Mouse (Mus musculus): ENCODE data around the gene Rmnd5a. TPM values are rescaled to one million over a fixed set of nuclear protein-coding genes. Genes with fewer than 3 reads are reported as not detected.

Rmnd5a gene
- total RNA-seq, 2 experiments from 2014 or later: 66.8 to 74.7 TPM

- DNase-seq: no peak
Measured at GRCm38 (mm10) chr6:71442130-71442529, 1.7 kb upstream of the Rmnd5a start.

DNA sequence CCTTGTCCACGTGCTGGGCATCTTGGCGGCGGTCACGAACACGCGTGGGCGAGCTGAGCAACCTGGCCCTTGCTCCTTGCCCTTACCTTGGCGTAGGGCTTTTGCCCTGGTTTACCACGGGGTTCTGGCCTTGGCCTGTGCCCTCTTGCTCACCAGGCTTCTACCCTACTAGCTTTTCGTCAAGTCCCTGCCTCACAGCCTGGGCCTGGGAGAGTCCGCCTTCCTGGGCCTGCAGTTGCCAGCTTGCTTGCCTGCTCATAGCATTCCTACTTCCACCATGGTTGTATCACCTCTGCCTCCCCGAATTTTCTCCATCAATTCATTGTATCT, 779 bp upstream of the Rmnd5a start:
- no peak for DNase-seq

DNA sequence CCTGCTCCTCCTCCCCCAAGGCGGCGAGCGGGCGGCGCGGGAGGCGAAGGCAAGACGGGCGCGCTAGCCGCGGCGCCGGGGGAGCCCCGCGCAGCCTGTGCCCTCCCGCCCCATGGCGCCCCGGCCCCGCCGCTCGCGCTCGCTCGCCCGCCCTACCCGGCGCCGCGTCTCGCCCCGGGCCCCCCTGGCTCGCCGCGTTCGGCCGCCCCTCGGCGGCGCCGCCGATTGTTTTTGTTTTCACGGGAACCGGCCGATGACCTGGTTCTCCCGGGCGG, 283 bp downstream of the Rmnd5a start:
- no peak for DNase-seq

DNA sequence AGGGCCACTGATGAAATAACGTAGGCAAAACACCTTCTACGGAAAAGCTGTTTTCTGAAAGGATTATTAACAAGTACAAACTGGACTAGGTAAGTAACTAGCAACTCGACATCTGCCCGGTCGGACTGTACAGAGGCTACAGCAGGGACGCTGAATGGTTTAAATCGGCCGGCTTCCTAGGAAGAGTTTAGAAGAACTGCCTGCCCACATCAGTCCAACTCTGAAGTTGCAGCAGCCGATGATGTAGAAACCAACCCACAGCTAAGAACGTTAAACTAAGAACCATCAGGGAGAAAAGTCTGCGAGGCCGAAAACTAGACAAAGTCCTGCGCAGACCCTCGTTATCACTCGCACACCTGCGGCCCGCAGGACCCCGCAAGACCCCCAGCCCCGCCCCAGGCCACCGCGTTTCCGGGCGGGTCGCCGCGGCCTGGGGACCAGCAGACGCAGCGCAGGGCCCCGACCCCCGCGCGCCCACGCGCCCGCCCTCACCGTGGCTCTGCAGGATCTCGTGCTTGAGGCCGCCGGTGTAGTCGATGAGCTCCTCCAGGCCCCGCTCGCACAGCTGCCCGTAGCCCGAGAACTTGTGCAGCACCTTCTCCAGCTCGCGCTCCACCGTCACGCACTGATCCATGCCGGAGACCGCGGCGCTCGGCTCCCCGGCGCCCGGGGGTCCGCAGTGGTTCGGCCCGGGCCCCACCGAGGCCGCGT, 776 bp downstream of the Rmnd5a start:
- peak; percentile 49 to 65 for DNase-seq

- DNase-seq: no peak
Measured at GRCm38 (mm10) chr6:71438070-71438469, 2.4 kb downstream of the Rmnd5a start.

DNA sequence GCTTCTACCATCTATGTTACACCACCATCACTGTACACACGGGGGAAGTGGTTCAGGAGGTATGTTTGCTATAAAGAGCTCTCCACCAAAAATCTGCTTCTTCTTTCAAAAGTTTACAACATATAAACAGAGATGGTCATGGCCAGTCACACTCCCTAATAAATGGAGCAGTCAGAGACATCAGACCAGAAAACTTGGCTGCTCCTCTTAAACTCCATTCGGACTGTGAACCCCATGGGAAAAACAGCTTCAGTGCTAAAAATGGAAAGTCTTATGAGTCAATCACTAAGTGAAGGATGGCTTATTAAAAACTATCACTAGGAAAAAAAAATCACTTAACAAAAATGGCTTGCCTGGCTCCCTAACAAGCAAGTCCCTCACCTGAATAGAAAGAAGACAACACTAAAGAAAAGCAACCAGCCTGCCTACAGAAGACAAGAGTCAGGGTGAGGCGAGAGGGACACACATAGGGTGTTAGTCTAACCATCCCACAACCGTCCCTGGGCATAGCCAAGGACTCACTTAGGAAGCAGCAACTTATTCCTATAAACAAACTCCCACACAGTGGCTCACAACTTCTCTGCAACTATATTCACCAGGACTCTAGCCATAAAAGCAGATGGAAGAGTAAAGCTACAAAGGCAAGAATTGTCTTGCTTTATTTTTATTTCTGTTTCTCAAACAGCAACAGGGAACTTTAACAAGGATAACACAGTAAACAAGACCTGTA, 12.3 kb downstream of the Rmnd5a start:
- peak in 1 of 2 experiments; percentile 21 for DNase-seq

- no peak for DNase-seq
Measured at GRCm38 (mm10) chr6:71425681-71426080, 14.8 kb downstream of the Rmnd5a start.

GRCm38 (mm10) chr6:71423116-71423515, 17.3 kb downstream of the Rmnd5a start:
- DNase-seq: peak in 1 of 2 experiments; percentile 59

DNA sequence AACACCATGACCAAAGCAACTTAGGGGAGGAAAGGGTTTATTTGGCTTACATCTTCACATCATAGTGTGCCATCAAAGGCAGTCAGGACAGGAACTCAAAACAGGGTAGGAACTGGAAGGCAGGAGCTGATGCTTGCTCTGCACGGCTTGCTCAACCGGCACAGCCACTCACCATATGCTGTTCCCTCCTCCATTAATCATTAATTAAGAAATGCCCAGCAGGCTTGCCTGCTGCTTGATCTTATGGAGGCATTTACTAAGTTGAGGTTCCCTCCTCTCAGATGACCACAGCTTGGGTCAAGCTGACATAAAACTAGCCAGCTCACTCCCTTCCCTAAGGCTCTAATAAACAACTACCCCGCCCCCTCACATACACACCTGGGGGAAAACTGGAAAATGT, 18.3 kb downstream of the Rmnd5a start:
- no peak for DNase-seq

GRCm38 (mm10) chr6:71420848-71421247, 19.6 kb downstream of the Rmnd5a start:
- no peak for DNase-seq

- DNase-seq: peak; percentile 63 to 68
Measured at GRCm38 (mm10) chr6:71418874-71419273, 21.6 kb downstream of the Rmnd5a start.

GRCm38 (mm10) chr6:71415446-71415845, 25.0 kb downstream of the Rmnd5a start:
- DNase-seq: peak; percentile 11 to 12

- DNase-seq: peak; percentile 56 to 64
Measured at GRCm38 (mm10) chr6:71414624-71415023, 25.8 kb downstream of the Rmnd5a start.

DNA sequence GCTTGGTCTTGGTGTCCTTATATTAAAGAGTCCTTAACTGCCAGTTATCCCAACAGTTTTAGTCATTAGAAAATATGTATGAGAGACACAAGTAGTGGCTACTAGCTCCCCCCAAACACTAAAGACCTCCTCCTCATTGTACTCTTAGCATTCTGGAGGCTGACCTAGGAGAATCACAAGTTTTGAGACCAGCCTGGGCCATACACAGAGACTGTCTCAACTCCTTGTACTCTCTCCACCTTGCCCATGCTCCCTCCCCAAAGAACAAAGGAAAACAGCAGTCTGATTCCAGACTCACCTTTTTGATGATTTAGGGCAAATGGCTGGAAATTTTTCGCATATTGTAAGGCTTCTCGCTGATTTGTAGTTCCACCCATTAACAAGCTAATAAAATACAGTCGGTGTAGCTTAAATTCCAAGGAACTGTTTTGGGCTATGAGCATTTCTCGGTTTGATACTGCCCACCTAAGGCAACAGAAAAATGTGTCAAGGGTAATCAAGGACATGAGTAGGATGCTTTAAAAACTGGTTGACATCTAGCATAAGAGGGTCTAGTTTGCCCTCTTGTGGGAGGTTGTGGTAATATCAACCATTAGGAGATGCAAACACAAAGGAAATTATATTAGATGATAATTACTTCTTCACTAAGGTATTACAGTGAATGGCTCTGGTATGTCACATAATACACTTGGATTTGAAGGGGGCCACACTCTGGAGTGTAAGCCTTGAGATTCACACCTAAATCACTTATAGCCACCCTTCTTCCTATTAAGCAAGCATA, 41.4 kb downstream of the Rmnd5a start:
- DNase-seq: peak; percentile 11 to 45

- no peak for DNase-seq
Measured at GRCm38 (mm10) chr6:71396761-71397160, 43.7 kb downstream of the Rmnd5a start.

DNA sequence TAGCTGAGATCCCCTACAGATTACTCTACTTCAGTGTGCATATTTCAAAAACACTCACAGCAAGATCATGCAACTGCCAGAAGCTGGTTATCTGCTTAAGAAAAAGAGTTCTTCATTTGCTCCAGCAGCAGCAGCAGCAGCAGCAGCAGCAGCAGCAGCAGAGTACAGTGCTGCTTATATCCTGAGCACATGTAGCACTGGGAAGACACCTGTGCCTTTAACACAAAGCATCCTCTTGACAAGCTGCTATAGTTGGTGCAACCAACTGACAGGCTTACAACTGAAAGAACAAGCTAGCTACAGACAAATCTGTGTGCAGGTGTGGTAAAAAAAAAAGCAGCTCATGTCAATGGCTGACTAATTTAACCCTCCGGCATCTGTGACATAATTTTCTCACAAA, 44.4 kb downstream of the Rmnd5a start:
- no peak for DNase-seq

- no peak for DNase-seq
Measured at GRCm38 (mm10) chr6:71390496-71390895, 49.9 kb downstream of the Rmnd5a start.

- DNase-seq: no peak
Measured at GRCm38 (mm10) chr6:71381654-71382053, 58.8 kb downstream of the Rmnd5a start.

DNA sequence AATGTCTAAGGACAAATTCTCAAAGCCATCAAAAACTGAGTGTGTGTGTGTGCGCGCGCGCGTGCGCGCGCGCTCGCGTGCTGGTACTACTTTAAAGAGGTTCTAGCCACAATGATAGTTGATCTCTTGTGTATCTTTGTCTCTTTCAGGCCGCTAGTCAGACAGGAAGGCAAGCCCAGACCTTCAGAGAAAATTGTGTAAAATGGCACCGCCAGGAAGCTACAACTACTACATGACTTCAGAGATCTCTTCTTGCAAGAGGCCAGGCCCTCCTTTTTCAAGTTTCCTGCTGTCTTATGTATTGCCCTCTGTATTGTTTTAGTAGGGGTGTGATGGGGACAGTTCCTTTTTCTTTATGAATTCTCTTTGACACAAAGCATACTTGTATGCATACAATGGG, 63.7 kb downstream of the Rmnd5a start:
- no peak for DNase-seq

DNA sequence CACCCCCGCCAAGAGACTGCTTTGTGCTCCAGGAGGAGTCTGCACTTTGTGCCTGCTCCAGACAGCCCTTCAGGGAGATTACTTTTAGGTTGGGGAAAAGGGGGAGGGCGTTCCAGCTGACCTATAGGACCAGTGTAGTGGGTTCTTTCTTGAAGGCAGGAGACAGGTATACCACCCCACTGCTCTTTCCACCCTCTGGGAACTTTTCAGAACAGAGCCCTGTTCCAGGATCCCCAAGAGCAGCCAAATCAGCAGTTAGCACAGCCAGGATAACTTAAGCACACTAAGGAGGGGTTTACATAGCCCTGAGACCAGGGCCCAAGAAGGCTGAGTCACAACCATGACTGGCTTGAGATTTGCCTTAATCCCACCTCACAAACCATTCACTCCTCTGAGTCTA, 65.5 kb downstream of the Rmnd5a start:
- DNase-seq: no peak

GRCm38 (mm10) chr6:71374311-71374829, 66.1 kb downstream of the Rmnd5a start:
- DNase-seq: no peak

DNA sequence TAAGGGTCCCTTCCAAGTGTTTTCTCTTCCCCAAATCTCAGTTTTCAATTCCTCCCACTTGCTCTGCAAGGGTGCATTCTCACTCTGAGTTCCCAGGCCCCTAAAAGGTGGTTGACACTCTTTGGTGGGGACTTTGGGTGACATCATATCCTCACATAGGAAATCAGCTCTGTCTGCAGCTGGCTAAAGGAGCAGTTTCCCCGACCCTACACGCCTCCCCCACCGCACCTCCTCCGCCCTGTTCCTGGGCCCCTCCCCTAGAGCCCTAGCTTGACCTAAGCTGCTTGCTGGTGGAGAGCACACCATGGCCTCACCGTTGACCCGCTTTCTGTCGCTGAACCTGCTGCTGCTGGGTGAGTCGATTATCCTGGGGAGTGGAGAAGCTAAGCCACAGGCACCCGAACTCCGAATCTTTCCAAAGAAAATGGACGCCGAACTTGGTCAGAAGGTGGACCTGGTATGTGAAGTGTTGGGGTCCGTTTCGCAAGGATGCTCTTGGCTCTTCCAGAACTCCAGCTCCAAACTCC, 67.1 kb downstream of the Rmnd5a start, which contains the start of gene Cd8a:
Gene Cd8a (plus strand): TSS at position 179 of the 527 bp plus-strand sequence.
- DNase-seq: no peak
